Mouse (Mus musculus) lung, postnatal 10 days (tissue): ENCODE results near the gene Rps6ka2.
"Not testable (repeated sequence)": the region's sequence is repeated elsewhere in the genome, so short reads cannot be mapped to it uniquely, and the experiment has no call there.

ENCODE experiments used
- DNase-seq: peaks from one replicate; pipeline ENCODE4 v3.0.0; 2021

Gene Rps6ka2

DNA sequence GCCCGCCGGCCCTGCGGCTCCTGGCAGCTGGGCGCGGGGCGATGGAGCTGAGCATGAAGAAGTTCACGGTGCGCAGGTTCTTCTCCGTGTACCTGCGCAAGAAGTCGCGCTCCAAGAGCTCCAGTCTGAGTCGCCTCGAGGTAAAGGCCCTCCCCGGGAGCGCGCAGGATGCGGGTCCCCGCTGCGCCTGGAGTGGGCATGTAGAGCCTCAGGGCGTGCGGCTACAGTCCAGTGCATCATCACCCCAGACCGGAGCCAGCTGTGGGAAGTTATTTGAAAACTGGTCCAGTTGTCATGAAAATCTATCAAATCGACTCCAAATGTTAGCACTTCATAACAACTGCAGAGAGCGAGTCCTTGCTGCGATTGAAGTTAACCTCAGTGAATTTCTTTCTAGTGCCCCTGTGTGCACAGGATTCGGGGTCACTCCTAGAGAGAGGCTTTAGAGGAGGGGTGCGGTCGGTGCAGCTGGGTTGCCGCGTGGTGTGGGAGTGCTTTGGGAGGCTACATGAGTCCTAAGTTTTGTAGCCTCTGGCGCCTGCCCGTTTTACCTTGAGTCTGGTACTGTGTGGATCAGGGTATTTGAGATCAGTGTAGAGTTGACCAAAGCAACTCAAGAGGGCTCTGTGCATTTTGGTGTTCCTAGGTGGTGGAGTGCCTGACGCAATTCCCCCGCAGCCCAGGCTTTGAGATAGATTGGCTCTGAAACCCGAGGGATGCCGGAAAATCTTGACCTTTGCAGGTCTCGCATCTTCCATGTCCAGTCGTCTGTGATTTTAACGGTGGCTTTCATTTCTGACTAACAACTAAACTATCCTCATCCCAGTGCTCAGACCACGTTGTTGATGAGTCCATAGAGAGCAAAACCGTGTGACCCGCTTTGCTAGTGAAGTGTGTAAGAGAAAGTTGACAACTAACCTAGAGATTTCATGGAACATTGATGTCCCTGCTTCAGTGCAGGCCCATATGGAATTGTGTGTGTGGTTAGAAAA, 685 bp downstream of the Rps6ka2 start:
- DNase-seq: peak; percentile 50

DNA sequence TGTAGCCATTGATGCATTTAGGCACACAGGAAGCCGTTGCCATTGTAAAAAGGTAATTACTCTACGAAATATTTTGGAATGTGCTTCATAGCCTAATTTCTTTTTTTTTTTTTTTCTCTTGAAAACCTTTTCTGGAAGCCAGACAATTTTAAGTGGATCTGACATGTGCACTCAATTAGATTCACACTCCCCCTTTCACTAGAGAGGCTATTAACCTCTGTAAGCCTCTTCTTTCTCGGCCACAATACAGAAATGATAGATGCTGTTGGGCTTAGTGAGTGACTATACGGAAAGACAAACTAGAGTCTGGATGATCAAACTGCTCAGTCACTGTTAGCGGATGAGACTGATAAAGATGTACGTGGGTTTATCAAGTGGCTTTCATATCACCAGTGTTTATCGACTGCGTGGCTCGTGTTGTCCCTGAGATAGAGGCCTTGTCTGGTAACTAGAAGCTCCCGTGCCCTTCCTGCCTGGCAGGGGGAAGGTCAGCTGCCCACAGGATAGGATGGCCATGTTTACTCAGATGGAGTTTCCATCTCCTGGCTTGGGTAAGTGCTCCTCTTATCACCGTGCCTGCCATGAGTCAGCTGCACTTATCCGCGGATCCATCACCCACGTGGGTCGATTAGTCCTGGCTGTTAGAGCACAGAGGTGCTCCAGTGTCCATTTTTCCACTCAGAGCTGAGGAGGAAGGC, 3.6 kb downstream of the Rps6ka2 start:
- no peak for DNase-seq

DNA sequence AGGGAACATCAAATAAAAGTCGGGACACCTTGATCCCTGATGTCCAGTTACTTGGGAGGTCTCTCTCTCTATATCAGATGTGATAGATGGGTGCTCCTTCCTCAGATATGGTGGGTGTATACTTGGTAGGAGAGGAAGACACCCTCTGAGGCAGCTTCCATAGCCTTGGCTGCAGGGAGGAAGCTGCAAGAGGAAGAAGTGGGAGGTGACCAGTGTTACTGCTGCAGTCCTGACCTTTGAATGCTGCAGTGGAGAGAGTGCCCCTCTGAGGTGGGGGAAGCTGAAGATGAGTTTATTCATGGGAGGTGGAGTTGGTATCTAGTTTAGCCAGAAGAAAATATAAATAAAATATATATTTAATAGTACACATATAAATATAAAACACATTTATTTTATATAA, 5.4 kb downstream of the Rps6ka2 start:
- DNase-seq: no peak

DNA sequence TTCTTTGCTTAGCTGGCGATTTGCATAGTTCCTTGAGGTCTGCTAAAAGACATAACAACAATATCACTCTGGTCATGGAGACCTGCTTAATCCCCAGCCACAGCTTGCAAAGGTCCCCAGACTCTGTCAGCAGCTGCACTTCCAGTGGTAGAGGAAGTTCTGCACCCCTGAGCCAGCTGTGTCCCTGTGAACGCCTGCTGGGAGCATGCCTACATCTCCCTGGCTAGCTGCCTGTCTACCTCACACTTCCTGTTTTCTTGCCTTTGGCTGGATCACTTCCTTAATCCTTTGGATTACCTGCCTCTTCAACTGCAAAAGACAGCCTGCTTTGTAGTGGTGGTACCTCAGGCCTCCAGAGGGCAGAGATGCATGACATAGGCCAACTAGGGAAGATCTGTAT, 6.5 kb downstream of the Rps6ka2 start:
- DNase-seq: peak; percentile 43

DNA sequence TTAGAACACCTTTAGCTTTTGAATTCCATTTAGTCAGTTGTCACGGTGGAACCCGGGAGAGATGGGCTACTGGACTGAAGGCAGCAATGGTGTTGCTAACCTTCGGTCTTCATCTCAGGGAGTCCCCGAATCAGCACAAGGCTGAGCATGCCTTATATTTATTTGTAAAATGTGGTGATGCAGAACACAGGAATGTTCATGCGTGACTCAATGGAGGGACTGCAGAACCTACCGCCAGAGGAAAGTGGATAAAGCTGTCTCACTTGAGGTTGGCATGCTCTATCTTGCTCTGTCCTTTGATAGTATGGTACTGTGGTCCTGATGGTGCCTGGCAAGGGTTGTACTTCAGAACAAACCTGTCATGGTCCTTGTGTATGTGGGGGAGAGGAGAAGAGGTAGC, 8.3 kb downstream of the Rps6ka2 start:
- no peak for DNase-seq

DNA sequence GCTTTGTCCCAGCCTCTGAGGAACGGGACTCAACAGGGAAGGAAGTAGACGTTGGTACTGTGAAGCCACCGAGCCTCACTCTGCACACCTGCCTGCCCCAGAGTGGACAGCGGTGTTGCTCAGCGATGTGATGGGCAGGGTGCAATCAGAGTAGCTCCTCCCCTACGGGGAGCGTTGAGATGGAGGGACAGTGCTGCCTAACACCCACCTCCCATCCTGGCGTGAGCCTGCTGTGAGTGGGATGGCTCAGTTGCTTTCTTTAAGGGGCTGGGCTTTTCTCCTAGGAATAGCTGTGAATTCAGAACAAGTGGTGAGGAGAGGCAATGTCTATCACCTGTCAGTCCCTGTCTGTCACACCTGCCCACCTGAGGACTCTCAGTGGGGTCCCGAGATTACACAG, 12.3 kb downstream of the Rps6ka2 start:
- no peak for DNase-seq

DNA sequence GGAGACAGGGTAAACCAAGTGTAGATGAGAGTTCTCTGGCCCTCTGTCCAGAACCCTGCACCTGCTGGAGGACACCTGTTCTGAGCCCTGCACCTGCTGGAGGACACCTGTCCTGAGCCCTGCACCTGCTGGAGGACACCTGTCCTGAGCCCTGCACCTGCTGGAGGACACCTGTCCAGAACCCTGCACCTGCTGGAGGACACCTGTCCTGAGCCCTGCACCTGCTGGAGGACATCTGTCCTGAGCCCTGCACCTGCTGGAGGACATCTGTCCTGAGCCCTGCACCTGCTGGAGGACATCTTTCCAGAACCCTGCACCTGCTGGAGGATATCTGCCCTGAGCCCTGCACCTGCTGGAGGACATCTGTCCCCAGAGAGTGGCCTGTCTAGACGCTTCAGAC, 17.1 kb downstream of the Rps6ka2 start:
- not testable (repeated sequence) for DNase-seq

DNA sequence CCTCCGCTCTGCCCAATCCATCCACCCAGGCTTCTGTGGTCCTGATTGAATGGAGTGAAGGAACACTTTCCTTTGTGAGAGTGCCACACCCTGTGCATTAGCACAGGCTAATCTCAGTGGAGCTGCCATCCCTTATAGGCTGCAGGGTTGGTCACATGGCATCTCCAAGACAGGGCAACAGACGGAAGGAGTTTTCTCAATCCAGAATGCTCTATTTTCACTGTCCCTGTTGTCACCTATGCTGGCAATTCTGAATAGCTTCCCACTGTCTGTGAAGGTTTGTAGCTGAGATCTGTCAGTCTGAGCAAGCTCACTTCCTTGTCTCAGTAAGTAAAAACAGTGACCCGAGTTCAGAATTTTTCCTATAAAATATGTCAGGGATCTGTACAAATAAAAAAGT, 19.5 kb downstream of the Rps6ka2 start:
- no peak for DNase-seq

DNA sequence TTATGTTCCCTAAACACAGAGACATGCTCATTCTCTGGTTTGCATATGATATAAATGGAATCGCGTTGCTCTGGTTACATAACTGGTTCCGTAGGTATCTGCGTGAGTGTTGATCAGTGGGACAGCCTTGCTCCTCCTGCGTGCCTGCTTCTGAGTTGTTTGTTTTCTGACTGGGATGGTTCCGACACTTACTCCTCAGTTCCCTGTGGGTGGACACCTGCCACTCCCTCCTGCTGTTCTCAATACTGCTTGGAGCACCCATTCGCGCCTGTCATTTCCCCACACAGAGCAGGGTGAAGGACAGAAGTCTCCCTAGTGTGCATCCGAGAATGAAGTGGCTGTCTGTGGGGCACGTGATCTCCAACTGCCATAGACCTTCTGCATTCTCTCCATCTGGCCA, 20.1 kb downstream of the Rps6ka2 start:
- DNase-seq: no peak

DNA sequence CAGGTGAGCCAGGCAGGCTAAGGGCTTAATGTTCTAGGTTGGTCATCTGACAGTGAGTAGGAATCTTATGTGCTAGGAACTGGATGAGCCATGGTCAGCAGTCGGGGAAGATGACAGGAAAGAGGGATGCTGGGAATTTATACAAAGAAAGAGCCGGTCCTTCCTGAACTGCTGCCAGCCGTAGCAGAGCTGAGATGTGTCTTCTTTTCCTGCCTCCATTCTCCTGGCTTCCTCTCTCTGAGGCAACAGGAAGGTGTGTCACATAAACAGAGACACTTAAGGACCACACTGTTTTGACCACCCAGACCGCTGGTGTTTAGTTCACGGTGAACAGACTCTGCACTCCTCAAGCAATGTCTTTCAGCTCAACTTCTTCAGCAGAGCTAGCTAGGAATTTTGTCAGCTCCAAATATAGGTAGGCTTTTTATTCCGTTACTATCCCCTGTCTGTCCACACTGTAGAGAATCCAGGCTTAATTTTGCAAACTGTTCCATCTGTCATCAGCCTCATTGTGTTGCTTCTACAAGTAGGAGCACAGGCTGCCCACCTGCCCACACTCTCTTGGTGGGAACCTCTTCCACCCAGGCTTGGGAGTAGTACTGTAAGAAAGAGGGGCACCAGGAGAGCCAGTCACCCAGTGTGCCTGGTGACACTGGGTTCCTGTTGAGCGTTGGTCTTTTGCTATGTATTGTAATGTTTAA, 24.4 kb downstream of the Rps6ka2 start:
- peak; percentile 73 for DNase-seq

DNA sequence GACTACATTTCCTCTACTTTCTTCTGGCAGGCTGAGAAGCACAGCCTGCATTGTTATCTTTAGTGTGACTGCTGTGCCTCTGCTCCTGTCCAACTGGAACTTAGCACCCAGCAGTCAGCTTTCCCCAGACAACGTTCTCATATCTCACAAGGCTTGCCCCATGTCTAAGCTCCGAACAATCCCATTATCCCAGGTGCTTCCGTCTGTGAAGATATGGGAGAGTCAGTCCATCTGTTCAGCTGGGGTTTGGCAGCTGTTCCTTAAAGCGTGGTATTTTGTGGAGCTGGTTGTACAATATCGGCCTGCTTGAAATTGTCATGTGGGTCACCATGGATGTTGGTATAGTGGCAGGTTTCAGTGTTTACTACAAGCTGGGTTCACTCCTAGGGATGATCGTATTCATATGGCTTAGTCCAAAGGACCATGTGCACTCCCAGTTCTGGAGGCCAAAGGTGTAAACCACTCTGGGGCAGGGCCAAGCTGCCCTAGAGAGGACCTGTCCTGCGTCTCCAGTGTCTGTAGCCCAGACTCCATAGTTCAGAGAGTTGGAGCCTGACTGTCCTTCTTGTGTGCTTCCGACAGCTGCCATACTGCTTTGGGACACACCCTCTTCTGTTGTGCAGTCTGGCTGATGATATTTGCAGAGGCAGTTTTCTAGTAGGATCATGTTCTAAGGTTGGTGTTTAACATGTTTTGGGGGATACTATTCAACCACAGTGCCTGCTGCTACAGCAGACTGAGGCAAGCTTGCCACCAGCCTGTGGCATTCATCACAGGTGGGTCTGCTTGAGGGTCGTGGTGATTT, 27.4 kb downstream of the Rps6ka2 start:
- no peak for DNase-seq

DNA sequence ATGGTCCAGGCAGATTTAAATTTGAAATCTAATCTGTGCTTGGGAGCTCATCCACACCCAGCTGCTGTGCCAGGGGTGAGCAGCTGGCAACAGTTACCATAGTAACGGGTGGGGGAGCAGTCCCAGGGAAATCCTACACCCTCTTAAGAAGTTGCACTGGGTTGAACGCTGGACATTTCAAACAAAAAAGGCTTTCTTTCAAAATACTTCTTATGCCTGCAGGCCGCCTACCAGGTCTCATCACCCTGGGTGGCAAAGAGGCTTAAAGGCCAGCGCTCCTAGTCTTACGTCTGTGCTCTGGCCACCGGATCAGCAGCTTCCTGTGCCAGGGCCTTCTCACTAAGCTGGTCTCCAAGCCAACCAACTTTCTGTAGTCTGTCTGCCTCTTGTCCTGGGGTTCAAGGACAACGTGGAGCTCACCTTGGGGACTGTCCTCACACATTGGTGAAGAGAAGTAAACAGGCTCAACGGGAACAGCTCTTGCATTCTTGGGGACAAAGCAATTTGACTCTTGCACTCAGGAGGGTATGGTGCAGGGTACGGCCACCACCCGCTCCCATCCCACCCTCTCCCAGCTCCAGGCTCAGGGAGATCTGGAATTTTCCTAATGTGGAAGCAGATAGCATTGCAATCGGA, 35.0 kb downstream of the Rps6ka2 start:
- no peak for DNase-seq

DNA sequence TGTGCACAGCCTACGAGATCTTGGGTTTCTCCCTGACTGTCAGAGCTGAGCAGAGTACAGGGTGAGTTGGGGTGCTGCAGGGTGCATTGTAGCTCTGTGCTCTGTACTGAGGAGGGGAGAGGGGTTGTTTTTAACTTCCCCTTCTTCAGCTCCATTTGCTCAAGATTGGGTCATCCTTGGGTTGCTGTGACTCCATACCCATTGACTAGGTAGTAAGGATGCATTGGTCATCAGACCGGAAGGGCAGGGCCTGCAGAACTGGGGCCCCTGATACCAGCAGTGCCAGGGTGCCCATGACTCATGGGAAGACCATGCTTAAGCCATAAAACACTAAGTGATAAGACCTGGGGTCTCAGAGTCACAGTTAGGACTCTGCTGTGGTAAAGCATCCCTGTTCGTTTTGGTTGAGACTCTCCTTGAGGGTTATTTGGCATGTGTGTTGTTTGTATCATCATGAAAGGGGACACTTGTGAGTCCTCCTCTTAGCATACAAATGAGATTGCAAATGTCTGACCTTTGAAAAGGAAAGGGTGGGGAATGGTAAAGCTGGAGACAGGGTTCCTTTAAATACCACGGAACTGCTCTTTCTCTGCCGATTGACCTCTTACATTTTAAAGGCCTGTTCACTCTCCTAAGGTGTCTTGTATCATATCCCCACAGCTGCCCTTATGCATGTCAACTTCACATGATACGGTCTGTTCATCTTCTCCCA, 36.7 kb downstream of the Rps6ka2 start:
- no peak for DNase-seq

DNA sequence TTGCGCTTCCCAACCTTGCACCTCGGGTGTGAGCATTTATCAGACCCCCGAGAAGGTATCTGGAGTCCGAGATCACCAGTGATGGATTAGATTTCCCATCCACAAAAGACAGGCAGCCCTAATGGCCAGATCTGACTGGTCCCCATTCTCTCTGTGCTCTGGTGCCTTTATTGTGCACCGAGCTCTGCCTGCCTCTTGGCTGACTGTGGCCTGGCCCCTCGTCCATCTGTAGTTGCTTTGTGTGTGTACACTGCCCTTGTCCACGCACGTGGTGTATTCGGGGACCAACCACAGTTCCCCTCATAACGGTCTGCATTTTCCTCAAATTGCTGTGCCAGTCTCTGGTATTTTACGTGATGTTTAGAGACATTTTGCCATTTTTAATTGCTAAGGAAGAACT, 40.7 kb downstream of the Rps6ka2 start:
- DNase-seq: no peak

DNA sequence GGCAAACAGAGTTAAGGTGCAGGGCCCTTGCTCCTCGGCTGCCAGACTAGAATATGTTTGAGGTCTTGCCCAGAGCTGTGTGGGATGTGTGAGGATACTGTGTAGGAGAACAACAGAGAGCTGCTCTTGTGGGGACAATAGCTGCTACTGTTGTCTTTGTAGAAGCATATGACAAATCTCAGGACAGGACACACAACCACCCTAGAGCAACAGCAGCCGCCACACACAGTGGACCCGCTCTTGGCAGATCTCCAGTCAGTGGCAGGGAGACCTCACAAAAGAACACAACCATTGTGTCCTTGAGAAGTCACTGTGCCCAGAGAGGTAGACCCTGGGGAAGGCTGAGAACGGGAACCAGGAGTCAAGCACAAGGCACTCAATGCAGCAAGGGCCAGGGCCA, 42.0 kb downstream of the Rps6ka2 start:
- no peak for DNase-seq

DNA sequence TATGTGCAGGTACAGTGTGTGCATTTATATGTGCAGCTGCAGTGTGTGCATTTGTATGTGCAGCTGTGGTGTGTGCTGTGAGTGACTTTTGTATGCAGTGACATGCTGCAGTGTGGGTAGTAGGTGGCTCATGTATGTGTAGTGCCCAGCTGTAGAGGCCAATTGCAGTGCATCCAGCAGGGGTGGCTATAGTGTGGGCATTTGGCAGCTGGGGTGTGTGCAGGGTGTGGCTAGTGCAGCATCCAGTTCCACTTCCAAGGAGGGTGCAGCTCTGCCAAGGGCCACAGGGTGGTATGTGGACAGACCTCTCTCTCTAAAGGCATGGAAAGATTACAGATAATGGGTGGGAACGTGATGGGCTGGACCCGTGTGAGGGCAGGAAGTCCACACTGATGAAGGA, 43.3 kb downstream of the Rps6ka2 start:
- no peak for DNase-seq

DNA sequence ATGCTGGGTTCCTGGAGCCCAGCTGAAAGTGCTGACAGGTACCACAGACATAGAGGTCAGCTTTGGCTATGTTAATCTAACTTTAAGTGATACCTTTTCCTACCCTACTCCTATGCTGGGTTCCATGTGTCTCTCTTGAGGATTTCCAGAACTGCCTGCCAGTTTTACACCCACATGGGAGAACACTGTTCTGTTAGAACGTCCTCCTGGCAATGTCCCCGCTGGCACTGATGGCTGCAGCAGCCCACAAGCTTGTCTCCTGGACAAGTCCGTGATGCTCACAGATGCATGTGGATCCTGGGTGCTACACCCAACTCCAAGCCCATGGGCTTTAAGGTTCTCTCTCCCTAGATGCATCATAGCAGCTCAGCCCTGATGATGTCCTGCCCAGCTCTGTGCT, 44.1 kb downstream of the Rps6ka2 start:
- DNase-seq: no peak

DNA sequence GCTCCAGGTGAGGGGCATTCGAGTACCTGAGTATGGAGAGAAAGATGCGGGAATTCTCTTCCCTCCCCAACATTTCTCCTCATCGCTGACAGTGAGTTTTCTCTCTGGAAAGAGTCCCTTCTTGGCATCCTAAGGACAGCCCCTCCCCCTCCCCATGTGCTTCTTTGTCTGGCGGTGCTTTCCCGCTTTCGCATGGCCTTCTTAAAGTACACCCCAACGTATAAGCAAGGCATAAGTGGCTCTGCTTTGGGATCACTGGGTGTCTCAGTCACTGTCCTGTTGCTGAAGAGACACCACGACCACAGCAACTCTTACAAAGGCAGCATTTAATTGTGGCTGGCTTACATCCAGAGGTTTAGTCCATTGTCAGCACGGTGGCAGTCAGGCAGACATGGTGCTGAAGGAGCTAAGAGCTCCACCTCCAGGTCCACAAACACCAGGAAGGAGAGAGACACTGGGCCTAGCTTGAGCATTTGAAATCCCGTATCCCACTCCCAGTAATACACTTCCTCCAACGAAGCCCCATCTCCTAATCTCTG, 47.9 kb downstream of the Rps6ka2 start:
- DNase-seq: peak; percentile 24

DNA sequence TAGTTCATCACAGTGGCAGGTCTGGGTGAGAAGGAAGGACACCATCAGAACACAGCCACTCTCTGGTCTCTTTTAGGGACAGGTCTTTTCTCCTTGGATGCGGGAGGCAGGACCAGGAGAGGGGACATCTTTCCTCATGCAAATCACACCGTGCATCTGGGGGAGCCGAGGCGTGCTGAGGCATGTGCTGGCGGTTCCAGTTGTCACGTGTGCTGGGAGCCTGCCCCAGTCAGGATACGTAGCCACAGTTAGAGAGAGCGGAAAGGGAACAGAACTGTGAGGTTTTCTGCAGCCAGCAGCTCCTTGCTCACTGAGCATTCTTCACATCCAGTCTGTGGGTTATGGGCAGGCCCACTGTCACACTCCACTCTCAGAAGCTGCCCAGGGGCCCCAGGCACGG, 48.5 kb downstream of the Rps6ka2 start:
- DNase-seq: no peak

DNA sequence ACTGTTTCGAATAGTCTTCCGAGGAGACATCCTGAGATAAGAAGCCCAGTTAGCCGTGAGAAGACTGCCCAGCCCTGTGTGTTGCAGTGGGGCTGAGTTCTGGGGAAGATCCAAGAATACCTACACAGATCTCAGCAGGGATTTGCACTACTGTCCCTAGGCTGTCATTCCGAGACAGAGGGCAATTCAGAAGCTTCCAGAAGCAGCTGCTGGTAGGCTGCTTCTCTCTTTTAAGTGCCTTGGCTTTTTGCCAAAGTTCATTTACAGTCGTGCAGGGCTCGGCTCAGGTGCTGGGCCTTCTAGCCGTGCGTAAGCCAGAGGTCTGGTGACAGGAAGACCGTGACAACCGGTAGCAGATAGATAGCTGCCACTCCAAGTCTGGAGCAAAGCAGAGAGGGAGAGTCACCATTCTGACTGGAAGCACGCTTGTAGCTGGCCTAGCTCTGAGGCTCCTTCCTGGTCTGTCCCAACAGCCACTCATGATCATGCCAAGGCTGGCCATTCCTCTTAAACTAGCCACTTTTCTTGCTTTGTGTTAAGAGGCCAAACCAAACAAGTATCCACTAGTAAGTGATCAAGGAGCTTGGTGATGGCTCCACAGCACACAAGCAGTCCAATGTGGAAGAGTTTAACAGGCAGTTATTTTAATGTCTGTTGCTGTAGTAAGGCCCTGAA, 49.3 kb downstream of the Rps6ka2 start:
- DNase-seq: peak; percentile 15

DNA sequence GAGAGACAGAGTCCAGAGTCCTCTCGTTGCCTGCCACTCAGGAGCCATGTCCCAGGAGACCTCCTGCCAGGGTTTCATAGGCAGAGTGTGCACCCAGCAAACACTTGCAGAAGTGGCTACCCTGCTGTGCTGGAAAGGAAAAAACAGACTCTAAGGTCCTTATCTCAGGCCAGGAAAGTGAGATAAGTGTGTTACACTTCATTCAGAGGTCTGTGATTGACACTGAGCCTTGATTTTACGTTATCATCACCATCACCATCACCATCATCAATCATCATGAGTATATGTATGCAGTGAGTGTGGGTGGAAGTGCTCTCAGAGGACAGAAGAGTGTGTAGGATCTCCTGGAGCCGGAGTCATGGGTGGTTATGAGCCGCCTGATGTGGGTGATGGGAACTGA, 51.4 kb downstream of the Rps6ka2 start:
- no peak for DNase-seq
